Mouse (Mus musculus) erythroblast, embryonic 14.5 days (primary cell): ENCODE measurements around the gene Iqschfp. TPM values are rescaled to one million over a fixed set of nuclear protein-coding genes. Genes with fewer than 3 reads are reported as not detected.
"Not testable (repeated sequence)": the region's sequence is repeated elsewhere in the genome, so short reads cannot be mapped to it uniquely, and the experiment has no call there.

ENCODE experiments used
- H3K27me3 ChIP-seq: 2 replicates; pipeline ENCODE4 v1.6.1; 2012; ENCODE audit warnings: inconsistent platforms; ENCODE audit not compliant: control insufficient read depth
- H3K36me3 ChIP-seq: 2 replicates; pipeline ENCODE4 v1.6.1; 2012; ENCODE audit warnings: mild to moderate bottlenecking, inconsistent platforms; ENCODE audit not compliant: control insufficient read depth
- H3K4me1 ChIP-seq: 2 replicates; pipeline ENCODE4 v1.6.1; 2012; ENCODE audit warnings: inconsistent platforms; ENCODE audit not compliant: control insufficient read depth
- H3K4me3 ChIP-seq: replicated peaks from 2 replicates; pipeline ENCODE3; 2012; ENCODE audit warnings: moderate library complexity, mild to moderate bottlenecking, inconsistent platforms
- H3K9me3 ChIP-seq: 2 replicates; pipeline ENCODE4 v1.6.1; 2012; ENCODE audit warnings: low read length, inconsistent platforms, mixed read lengths; ENCODE audit not compliant: control insufficient read depth
- GATA1 ChIP-seq: IDR thresholded peaks from 2 replicates; pipeline ENCODE4 v1.6.1; 2012; ENCODE audit warnings: low read length, inconsistent platforms, mixed read lengths
- TAL1 ChIP-seq: IDR thresholded peaks from 3 replicates; pipeline ENCODE4 v1.6.1; 2012; ENCODE audit warnings: low read length, inconsistent platforms, mixed read lengths
- polyA plus RNA-seq: library from polyadenylated mRNA; stranded (reverse); fragments of >175 nt; gene quantifications from 2 replicates; pipeline ENCODE4 v1.2.3, GENCODE M21; 2012

Gene Iqschfp
- polyA plus RNA-seq, 1 experiment: not detected

DNA sequence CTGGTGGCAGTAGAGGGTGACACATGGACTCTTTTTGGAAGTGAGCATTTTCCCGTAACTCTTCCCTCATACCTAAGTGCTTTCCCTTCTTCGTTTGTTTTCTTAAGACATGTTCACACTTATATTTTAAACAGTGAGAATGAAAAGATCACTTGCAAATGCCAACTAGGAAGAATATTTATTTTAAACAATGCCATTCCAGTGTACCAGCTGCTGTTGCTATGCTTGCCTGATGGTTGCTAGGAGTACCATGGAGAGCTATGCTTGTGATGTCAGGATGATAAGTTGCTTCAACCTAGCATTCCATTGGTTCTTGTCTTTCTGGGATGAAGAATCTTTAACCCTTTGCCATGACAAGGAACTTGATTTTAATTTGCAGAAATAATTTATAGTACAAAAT is 193.0 kb downstream of the Iqschfp start:
- H3K36me3 ChIP-seq: no peaks in the 10 kb centered on the region
- TF ChIP-seq GATA1 (no peak), TAL1 (no peak)
- H3K4me3 ChIP-seq: no peak overlapping the region
- H3K27me3 ChIP-seq: no peaks in the 10 kb centered on the region
- no peaks in the 10 kb centered on the region for H3K9me3 ChIP-seq
- H3K4me1 ChIP-seq: no peaks in the 10 kb centered on the region

DNA sequence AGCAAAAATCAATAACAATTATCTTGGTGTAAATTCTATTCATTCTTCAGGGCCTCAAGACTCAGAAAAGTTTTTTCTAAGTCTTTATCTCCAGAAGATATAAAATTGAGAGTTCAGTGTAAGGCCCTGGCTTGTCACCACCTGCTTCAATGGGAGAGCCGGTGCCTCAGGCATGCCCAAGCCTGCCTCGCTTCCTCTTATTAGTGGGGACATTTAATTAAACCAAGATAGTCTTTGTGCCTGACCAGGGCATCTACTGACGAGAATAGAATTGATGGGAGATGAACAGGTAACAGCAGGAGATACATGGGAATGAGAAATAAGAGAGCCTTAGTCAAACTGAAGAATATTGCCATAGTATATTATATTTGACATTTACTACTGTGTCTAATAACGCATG is 200.1 kb downstream of the Iqschfp start:
- no peak overlapping the region for H3K4me3 ChIP-seq
- H3K27me3 ChIP-seq: no peaks in the 10 kb centered on the region
- no peaks in the 10 kb centered on the region for H3K9me3 ChIP-seq
- TF ChIP-seq TAL1 (no peak), GATA1 (no peak)
- no peaks in the 10 kb centered on the region for H3K36me3 ChIP-seq
- H3K4me1 ChIP-seq: no peaks in the 10 kb centered on the region

DNA sequence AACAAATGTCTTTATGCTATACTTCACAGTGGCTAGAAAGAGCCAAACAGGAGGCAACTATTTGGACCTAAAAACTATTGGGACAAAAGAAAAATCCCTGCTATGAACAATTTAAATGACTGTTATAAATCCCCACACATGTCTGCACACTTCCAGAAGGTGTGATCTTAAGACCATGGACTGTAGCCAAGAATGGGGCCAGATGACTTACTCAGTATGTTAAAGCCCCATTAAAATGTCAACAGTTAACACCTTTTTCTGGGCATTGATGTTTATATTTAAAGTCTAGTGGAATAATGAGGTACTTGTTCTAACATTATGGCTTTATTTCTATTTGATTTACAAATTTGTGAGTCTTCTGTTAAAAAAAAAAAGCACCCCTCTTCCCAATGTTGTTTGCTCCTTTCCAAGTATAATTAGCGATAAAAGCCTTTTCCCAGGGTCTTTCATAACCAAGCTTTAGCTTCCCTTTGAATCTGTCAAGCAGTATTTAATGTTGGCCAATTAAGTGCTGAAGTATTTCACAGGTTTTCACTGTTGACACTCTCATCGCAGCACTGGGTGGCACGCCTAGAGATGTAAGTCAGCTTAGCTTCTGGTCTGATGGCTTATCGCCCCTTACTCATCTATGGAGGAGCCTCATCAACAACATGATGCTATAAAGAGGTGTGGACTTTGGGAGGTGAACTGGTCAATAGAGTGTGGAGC is 204.8 kb downstream of the Iqschfp start:
- no peaks in the 10 kb centered on the region for H3K27me3 ChIP-seq
- no peak overlapping the region for H3K4me3 ChIP-seq
- no peaks in the 10 kb centered on the region for H3K4me1 ChIP-seq
- TF ChIP-seq GATA1 (no peak), TAL1 (no peak)
- H3K36me3 ChIP-seq: no peaks in the 10 kb centered on the region
- H3K9me3 ChIP-seq: no peaks in the 10 kb centered on the region

DNA sequence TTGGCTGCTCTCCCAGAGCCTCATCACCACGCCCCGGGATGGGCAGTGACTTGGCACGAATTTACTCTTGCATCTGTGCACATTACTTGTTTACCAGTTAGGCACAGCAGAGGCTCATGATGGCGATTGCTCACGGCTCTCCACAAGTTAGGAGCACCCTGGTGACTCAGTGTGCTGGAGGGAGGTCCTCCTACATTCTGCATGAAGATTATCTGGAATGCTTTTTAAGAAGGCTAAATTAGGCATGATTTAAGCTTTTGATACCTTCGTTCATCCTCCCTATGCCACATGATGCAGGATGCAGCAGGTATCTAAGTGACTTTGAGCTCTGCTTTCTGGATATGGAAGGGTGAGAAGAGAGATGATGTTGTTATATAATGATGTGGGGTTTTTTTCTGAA is 207.5 kb downstream of the Iqschfp start:
- H3K9me3 ChIP-seq, H3K4me3 ChIP-seq, H3K4me1 ChIP-seq, H3K36me3 ChIP-seq, H3K27me3 ChIP-seq: not testable (repeated sequence)

DNA sequence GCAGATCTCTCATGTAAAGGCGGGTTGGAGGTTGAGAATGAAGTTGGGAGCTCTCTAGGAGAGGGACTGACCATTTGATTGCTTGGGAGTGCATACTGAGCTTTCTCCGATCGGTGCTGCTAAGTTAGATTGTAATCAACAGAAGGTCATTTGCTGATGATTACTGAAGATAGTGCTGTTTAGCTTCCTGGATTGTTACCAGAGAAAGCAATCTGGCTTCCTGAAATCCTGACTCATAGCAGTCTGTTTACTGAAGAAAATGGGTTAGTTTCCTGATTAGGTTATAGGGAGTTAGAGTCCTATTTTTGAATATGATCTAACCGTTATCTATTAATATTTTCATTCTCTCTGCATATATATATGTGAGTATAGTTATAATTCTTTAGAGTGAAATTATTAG is 209.3 kb downstream of the Iqschfp start:
- no peaks in the 10 kb centered on the region for H3K9me3 ChIP-seq
- no peaks in the 10 kb centered on the region for H3K4me1 ChIP-seq
- H3K27me3 ChIP-seq: no peaks in the 10 kb centered on the region
- TF ChIP-seq GATA1 (no peak), TAL1 (no peak)
- H3K4me3 ChIP-seq: no peak overlapping the region
- no peaks in the 10 kb centered on the region for H3K36me3 ChIP-seq

DNA sequence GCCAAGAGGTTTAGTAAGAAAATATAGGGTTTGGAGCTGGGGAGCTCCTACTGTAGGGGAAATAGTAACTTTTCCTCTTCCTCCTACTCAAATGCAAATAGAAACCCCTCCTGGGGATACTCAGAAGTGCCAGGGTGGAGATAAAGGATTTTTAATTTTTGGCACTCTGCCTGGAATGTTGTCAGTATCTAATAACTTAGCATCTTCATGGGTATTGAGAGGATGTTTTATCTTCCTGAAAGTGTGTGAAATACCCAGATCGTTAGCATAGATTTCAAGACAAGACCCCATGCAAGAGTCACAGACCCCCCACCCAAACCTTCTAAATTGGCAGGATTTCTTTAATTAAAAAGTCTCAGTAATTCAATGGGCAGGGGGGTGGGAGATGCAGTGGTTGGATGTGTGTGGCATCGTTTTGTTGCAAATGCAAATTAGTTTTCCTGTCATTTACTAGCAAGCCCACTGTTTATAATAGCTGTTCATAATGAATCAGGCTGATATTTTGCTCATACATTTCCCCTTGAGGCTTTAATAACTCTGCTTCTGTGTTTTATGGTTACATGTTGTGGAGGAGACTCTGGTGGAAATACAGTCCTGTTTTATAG is 213.2 kb downstream of the Iqschfp start:
- Histone ChIP-seq H3K9me3 (no peaks in the 10 kb centered on the region), H3K27me3 (no peaks in the 10 kb centered on the region), H3K4me1 (no peaks in the 10 kb centered on the region), H3K36me3 (no peaks in the 10 kb centered on the region), H3K4me3 (no peak overlapping the region)
- no peak for TF ChIP-seq TAL1

DNA sequence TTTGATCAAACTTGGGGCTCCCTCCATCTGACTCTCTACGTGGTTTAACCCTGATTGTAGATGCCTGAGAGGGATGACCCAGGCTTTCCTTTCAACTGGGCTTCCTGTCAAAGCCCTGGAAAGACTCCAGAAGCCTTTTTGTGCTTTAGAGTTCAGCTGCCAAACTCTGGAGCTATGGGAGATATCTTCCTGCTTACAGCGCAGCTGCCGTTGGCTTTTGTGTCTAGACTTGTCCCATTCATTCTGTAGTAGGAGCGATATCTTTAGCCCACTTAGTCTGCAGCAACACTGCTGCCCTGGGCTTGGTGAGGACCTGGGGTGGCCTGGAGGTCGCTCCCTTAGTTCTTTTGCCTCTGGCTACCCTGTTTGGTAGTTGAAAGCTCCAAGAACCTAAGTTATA is 229.3 kb downstream of the Iqschfp start:
- no peaks in the 10 kb centered on the region for H3K36me3 ChIP-seq
- no peaks in the 10 kb centered on the region for H3K27me3 ChIP-seq
- H3K4me3 ChIP-seq: no peak overlapping the region
- H3K9me3 ChIP-seq: no peaks in the 10 kb centered on the region
- H3K4me1 ChIP-seq: no peaks in the 10 kb centered on the region
- TF ChIP-seq TAL1 (no peak), GATA1 (no peak)

DNA sequence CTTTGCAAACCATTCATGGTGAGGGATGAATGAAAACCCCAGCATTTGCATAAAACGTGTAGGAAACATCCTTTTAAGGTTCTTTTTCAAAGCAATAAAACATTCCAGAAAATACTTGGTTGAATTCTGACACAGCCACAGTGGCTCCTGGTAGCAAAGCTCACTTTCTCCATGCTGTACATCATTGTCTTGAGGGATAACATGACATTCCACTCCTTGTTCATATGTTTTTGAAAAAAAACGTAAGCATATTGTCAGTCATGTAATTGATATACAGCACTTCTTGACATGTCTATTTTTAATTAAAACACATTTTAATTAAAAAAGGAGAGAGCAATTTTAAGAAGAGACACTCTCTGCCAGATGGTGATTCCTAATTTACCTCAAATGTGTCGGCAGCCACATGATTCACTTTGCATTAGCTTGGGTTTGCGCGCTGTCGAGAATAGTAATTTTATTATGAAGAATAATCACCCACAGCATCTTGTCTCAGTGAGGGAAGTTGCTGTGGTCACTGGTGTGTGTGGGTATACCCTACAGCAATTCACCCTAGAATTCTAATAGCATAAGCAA is 234.3 kb downstream of the Iqschfp start:
- no peaks in the 10 kb centered on the region for H3K9me3 ChIP-seq
- H3K4me3 ChIP-seq: no peak overlapping the region
- no peaks in the 10 kb centered on the region for H3K4me1 ChIP-seq
- TF ChIP-seq TAL1: no peak
- TF ChIP-seq GATA1: no peak
- no peaks in the 10 kb centered on the region for H3K27me3 ChIP-seq
- no peaks in the 10 kb centered on the region for H3K36me3 ChIP-seq

DNA sequence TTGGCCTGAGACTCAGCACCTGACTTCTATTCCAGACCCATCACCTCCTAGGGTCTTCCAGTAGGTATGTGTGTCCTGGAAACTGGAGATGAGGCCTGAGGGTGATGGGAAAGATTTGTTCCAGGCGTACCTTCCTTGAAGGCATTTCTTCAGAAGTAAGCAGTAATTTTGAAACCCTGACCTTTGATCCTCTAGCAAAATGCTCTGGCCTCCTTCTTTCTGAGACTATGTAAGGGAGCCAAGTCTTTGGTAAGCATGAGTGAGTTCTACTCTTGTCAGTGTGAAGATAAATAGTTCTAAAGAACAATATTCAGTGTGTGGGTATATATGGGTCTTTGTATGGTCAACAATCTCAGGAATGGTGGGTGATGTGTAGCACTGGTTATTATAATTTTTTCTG is 238.4 kb downstream of the Iqschfp start:
- no peaks in the 10 kb centered on the region for H3K9me3 ChIP-seq
- H3K36me3 ChIP-seq: no peaks in the 10 kb centered on the region
- TF ChIP-seq TAL1 (no peak), GATA1 (no peak)
- H3K4me1 ChIP-seq: no peaks in the 10 kb centered on the region
- H3K27me3 ChIP-seq: no peaks in the 10 kb centered on the region
- no peak overlapping the region for H3K4me3 ChIP-seq
